Mouse (Mus musculus) megakaryocyte progenitor cell, adult 5-6 weeks (primary cell): ENCODE results near the gene Kazn. TPM values are rescaled to one million over a fixed set of nuclear protein-coding genes. Genes with fewer than 3 reads are reported as not detected.
A peak's percentile ranks its signal among the peaks of the same experiment; 100 is the strongest.

ENCODE experiments used
- ATAC-seq: replicated peaks from 2 replicates; pipeline ENCODE4 v1.8.0; 2016; ENCODE audit warnings: mild to moderate bottlenecking, moderate TSS enrichment, inconsistent platforms; ENCODE audit not compliant: poor library complexity
- total RNA-seq, 2 experiments: library from RNA; stranded (forward) in 1 of 2; stranded (reverse) in 1 of 2; fragments of 157-497, 149-512 nt in 1 of 2; fragments of 200-1000 nt in 1 of 2; gene quantifications; 2 replicates each; pipeline versions ENCODE4 v1.2.3 to v1.2.4; 2015 to 2017

The Kazn gene
- total RNA-seq (2015) = 0.68 and 0.96 TPM in 2 replicates
- 1.2 and 1.6 TPM in 2 replicates for total RNA-seq (2017)

GRCm38 (mm10) chr4:142239240-142240126, at the start of gene Kazn:
TSS of gene Kazn (minus strand) at chr4:142239401.
- peak; percentile 85 for ATAC-seq

- ATAC-seq = no peak
Measured at GRCm38 (mm10) chr4:142285471-142285870, 46.3 kb upstream of the Kazn start.

GRCm38 (mm10) chr4:142283867-142284266, 44.7 kb upstream of the Kazn start:
- no peak for ATAC-seq

GRCm38 (mm10) chr4:142278197-142278575, 39.0 kb upstream of the Kazn start:
- no peak for ATAC-seq

GRCm38 (mm10) chr4:142277481-142278196, 38.4 kb upstream of the Kazn start:
- ATAC-seq = no peak

- ATAC-seq = no peak
Measured at GRCm38 (mm10) chr4:142275242-142275641, 36.0 kb upstream of the Kazn start.

- ATAC-seq = no peak
Measured at GRCm38 (mm10) chr4:142274441-142275234, 35.4 kb upstream of the Kazn start.

- no peak for ATAC-seq
Measured at GRCm38 (mm10) chr4:142271506-142271905, 32.3 kb upstream of the Kazn start.

- no peak for ATAC-seq
Measured at GRCm38 (mm10) chr4:142267832-142268231, 28.6 kb upstream of the Kazn start.

GRCm38 (mm10) chr4:142267348-142267819, 28.2 kb upstream of the Kazn start:
- ATAC-seq = no peak

GRCm38 (mm10) chr4:142264335-142264734, 25.1 kb upstream of the Kazn start:
- ATAC-seq = no peak

- ATAC-seq = no peak
Measured at GRCm38 (mm10) chr4:142261725-142262124, 22.5 kb upstream of the Kazn start.

GRCm38 (mm10) chr4:142258730-142259129, 19.5 kb upstream of the Kazn start:
- ATAC-seq = no peak

- ATAC-seq = no peak
Measured at GRCm38 (mm10) chr4:142254088-142254487, 14.9 kb upstream of the Kazn start.

GRCm38 (mm10) chr4:142251471-142252354, 12.5 kb upstream of the Kazn start:
- ATAC-seq = no peak

GRCm38 (mm10) chr4:142250054-142250453, 10.9 kb upstream of the Kazn start:
- ATAC-seq = no peak

- ATAC-seq = peak; percentile 88
Measured at GRCm38 (mm10) chr4:142249401-142249800, 10.2 kb upstream of the Kazn start.

GRCm38 (mm10) chr4:142248426-142248825, 9.2 kb upstream of the Kazn start:
- peak; percentile 85 for ATAC-seq

GRCm38 (mm10) chr4:142246698-142247097, 7.5 kb upstream of the Kazn start:
- ATAC-seq = no peak

GRCm38 (mm10) chr4:142244641-142245040, 5.4 kb upstream of the Kazn start:
- ATAC-seq = no peak
